Mouse (Mus musculus) lung, postnatal 25 days (tissue): Measurements from ENCODE around the gene Psmd7.
"Not testable (repeated sequence)": the region's sequence is repeated elsewhere in the genome, so short reads cannot be mapped to it uniquely, and the experiment has no call there.

Experiments
- DNase-seq: peaks from one replicate; pipeline ENCODE4 v3.0.0; 2022; ENCODE audit warnings: low spot score

Psmd7 gene

DNA sequence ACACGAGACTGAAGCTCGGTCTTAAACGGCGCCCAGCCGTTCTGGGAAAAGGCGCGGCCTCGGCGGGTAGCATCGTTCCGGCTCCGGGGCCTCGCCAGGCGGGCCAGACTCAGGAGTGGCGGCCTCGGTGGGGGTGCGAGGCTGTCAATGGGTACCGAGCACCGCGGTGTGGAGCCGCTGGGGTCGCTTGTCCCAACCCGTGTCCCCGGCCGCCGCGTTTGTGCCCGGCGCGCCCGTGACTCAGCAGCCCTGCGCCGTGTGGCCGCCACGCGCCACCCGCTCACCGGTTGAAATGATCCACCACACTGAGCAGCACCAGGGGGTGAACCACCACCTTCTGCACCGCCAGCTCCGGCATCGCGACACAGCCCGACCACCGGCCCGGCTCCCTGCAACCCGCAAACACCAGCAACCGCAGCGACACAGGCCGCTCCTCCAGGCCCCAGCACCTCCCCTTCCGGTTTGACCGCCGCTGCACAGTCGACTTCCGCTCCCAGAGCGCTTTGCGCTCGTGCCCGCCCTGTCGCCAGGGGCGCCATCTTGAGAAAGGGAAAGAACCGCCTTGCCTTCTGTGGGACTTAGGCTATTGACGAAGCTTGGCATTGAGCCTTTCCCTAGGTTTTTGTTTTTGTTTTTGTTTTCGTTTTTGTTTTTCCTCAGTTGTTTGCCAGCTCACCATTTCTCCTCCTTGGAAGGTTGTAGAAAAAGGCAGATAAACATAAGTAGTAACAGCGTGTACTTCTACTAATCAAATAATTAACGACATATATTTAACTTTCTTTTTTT lies at the start of gene Psmd7:
Gene Psmd7 (minus strand): TSS at position 470 of the 786 bp plus-strand sequence.
- DNase-seq: peak; percentile 95

DNA sequence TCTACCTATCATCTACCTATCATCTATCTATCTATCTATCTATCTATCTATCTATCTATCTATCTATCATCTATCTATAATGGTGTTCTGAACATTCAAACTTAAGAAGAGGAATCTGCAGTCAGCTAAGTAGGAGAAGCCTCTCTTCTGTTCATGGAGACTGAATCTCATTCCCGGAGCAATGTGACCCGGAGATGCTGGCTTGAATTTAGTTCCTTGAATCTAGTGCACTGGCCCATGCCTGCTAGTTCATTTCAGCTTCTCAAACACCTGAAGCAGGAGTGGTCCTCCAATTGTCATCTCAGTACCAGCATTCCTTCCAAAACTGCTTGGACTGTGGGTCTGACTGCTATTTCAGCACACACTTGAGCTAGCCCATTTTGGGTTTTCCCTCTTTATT lies 45.5 kb upstream of the Psmd7 start:
- no peak for DNase-seq

DNA sequence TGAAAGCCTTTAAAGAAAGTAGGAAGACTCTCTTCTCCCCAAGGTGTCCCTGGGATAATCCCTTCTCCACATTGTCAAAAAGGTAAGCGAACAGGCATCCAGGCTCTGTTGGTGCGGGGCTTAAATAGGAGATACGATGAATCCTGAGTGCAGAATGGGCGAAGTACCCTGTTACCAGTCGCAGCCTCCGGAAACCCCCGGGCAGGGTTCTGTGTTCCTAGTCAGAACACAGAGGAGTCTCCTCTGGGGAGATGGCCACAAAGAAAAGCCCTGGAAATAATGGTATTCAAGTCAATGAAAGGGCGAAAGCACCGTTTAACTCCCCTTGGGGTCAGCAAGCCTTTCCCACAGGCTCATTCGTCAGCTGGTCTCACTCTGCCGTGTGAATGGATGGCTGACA lies 41.4 kb upstream of the Psmd7 start:
- DNase-seq: no peak

DNA sequence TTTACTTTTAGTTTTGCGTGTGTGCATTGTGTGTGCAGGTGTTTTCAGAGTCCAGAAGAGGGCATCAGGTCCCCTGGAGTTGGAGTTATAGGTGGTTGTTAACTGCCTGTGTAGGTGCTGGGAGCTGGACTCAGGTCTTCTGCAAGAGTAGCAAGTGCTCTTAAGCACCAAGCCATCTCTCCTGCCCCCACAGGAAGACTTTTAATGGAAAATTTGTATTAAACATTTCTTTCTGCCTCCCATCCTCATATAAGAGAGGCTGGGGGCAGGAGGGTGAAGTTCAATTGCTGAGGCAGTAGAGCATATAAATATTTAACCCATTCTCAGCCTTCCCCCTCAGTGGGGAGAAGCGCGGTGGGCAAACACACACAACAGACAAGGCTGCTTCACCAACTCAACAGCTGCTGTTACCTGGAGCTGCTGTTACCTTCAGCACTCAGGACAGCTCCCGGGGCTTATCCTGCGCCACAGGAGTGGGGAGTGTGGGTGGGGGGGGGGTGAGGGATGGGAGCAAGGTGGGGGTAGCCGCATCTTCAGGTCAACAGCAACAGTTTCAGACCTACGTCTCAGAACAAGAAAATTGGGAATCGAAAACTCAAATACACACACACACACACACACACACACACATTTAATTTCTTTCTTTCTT lies 40.4 kb upstream of the Psmd7 start:
- no peak for DNase-seq

DNA sequence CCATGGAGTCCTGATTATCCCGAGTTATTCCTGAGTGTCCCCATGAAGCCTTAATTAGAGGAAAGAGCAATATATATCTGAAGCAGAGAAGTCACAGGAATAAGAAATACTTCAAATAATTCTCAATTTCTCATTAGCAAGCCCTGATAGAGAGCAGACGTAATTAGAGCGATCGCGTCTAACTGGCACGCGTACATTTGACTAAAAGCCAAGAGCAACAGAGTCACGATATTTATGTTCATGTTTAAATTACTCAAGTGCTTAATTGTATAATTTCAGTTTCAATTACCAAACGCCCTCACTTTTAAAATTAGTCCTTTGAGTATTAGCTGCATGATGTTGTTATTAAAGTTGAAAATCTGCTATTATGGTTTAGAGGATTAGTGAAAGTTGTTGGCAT lies 39.6 kb upstream of the Psmd7 start:
- DNase-seq: no peak

DNA sequence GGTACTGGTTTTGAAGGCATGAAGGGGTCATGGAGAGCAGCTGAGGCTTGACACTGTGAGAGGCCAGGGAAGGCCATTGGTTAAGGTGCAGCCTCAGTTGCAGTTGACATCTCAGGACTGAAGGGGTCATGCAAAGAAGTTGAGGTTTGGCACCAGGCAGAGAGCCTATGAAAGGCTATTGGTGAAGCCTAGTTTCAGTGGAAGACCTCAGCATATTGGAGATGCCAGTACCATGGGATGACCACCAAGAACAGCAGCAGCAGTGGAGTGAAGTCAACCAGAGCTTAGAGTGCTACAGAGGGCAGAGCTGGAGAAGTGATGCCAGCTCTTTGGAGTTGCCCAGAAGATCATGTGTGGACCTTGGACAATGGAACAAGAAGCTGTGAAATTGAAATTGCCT lies 36.0 kb upstream of the Psmd7 start:
- DNase-seq: not testable (repeated sequence)

DNA sequence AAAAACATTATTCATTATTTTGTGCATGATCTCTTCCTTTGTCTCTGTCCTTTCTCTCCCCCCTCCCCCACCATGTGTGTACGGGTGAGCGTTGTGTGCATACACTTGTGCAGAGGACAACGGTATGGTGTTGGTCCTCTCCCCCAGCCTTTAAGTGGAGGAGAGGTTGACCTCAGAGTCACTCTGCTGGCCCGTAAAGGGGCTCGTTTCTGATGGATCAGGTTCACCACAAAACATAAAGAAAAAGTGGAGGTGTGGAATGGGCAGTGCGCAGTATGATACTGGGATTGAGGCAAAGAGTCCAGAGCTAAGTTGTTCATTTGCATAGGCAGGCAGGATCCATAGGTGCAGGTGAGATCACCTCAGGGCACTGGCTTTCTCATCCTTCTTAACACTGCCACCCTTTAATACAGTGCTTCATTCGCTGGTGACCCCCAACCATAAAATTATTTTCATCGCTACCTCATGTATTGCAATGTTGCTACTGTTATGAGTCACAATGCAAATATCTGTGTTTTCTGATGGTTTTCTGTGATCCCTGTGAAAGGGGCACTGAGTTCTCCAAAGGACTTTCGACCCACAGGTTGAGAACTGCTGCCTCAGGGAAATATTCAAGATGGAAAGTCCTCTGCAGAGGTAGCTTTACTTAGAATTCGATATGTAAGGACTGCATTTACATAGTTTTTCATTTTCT lies 33.8 kb upstream of the Psmd7 start:
- DNase-seq: no peak

DNA sequence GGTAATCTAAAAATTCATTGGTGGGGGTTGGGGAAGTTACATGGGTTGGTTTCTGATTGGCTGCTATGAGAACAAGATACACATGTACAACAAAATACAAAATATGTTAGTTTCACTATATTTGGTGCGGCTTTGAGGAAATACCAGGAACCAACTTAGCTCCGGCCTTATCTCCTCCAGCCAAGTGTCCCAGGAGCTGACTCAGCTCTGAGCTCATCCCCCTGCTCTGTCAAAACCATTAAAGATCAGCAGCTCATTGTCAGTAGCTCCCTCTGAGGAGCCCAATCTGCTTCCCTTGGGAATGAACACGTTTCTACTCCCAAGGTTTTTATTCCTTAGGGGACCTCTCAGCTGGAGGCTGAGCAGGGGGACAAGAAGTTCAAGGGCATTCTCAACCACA lies 32.9 kb upstream of the Psmd7 start:
- DNase-seq: no peak

DNA sequence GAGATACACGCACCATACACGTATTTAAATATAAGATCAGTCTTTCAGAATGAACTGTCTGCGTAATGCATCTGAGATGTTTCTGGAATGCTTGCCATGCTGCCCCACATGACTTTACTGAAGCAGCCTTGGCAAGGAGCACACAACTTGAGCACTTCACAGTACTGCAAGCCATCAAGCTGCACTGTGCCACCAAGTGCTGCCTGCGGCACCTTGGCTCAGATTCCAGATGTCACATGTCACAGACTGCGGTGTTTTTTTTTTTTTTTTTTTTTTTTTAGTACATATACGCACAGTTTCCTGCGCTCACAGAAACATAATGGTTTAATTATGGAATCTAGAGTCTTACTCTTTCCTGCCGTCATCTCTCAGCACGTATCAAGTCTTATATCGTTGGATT lies 30.2 kb upstream of the Psmd7 start:
- no peak for DNase-seq

DNA sequence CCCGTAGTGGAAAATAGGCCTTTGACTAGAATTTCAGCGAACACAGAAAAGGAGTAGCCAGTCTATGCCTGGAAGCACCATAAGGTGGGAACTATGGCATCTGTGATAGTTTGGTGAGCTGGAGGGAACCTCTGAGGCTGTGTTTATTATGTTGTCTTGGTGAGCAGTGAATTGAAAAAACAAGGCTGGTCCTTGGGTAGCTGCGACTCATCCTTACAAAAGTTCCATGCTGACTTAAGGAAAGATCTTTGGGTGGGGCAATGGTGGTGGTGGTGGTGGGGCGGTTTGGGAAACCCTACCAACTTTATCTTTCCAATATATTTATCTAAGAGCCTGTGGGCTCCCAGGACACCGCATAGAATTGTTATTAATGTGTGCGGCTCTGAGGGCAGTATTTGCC lies 25.1 kb upstream of the Psmd7 start:
- no peak for DNase-seq

DNA sequence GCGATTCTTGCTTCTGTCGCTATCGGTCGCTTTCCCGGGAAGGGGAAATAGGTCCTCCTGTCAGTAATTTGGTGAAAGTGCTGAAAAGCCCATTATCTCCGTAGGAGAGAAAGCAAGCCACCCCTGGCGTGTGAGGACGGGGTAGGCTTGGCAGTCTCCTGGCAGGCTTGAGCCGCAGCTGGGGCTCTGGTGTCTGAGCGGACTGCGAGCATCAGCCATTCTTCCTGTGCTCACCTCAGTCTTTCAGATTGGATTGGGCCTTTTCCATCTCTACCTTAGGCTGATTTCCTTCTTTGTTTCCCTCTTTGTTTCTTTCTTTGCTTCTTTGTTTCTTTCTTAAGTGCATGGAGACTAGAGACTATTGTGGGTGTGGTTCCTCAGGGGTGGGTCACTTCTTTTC lies 22.6 kb upstream of the Psmd7 start:
- DNase-seq: no peak

DNA sequence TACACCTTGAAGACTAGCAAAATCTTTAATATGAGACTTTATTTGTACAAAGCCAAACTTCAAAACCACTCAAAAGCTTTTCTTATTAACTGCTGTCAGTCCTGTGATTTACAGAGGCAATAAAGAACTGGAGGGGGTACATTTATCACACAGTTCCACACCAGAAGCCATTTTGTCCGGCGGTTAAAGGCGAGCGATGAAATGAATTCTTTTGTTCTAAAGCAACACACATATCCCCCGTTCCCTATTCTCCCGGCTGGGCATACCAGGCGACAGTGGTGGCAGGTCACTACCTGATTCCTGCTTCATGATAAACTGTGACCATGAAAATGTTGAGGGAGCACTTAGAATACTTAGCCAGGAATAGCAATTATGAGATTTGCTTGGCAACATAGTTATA lies 20.5 kb upstream of the Psmd7 start:
- no peak for DNase-seq

DNA sequence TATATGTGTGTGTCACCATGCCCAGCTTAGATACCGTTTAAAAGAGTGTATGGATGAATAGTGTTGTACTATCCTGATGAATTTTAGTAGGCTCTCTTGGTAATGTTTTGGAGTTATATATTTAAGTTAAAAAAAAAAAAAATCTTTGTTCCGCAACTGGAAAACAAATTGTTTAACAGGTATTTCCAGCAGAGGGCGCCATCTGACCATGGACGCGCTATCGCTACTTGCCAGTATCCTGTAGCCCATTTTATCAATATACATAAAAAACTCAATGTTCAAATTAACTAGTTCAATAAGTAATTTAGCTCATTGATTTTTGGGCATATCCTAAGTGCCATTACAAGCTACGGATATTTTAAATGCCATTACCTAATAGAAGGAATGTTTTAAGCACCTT lies 14.8 kb upstream of the Psmd7 start:
- peak; percentile 55 for DNase-seq

DNA sequence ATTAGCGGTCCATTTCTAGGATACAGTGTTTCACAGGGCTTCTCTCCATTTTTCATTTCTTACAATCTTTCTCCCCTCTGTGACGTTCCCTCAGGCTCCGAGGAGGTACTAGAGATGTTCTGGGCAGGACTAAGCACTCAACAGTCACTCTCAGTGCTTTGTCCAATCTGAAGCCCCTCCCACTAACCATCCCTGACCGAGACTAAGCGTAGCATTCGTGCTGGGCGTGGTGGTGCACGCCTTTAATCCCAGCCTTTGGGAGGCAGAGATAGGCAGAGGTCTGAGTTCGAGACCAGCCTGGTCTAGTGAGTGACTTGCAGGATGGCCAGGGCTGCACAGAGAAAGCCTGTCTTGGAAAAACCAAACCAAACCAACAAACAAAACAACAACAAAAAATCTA lies 11.4 kb upstream of the Psmd7 start:
- no peak for DNase-seq

DNA sequence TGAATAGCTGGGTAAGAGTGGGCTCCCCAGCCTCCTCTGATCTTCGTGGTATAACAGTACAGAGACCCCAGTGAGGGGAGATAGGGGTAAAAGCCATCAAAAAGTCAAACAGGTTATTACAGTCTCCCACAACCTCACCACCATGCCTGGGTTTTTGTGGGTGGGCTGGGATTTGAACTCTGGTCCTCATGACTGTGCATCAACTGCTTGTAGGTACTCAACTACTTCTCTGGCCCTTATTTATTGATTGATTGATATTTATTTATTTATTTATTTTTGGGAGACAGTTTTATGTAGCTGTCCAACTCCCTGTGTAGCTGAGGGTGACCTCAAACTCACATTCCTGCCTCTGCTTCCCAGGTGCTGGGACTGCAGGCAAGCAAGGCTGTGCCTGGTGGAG lies 9.5 kb upstream of the Psmd7 start:
- DNase-seq: no peak

DNA sequence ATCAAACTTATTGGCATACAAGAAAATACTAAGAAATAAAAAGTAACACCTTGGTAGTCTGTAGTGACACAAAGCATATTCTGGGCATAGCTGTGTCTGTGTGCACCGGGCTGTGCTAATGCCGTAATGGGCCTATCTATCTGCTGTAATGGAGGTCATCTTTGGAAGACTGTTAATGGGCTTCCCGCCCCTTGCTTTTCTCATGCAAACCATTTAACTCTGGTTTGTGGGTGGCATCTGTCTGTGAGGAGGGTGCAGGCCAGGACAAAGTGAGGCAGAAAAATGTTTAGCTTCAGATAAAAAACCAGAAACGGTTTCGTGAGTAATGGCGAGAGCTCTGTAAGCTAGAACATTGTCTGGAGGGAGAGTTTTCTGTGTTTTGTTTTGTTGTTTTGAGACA lies 6.6 kb upstream of the Psmd7 start:
- DNase-seq: no peak

DNA sequence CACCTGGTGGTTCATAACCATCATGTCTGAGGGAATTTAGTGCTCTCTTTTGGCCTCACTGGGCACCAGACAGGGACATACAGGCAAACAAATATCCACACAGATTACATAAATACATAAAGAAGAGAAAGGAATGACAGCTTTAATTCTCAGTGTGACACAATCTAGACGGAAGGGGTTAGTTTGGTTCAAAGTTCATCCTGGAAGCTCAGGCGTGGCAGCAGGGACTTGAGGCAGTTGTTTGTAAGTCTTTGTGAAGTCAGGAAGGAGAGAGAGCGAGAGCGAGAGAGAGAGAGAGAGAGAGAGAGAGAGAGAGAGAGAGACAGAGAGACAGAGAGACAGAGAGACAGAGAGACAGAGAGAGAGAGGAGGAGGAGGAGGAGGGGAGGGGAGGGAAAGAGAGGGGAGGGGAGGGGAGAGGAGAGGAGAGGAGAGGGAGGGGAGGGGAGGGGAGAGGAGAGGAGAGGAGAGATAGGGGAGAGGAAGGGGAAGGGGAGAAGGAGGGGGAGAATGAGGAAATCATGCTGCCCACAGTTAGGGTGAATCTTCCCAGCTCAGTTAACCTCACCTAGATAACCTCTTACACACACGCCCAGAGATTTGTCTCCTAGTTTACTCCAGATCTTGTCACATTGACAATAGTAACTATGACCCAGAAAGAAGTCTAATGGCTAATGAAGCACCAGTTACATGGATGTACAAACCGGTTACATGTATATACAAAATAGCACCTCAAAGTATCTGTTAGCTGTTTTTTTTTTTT lies 5.9 kb upstream of the Psmd7 start:
- DNase-seq: no peak

DNA sequence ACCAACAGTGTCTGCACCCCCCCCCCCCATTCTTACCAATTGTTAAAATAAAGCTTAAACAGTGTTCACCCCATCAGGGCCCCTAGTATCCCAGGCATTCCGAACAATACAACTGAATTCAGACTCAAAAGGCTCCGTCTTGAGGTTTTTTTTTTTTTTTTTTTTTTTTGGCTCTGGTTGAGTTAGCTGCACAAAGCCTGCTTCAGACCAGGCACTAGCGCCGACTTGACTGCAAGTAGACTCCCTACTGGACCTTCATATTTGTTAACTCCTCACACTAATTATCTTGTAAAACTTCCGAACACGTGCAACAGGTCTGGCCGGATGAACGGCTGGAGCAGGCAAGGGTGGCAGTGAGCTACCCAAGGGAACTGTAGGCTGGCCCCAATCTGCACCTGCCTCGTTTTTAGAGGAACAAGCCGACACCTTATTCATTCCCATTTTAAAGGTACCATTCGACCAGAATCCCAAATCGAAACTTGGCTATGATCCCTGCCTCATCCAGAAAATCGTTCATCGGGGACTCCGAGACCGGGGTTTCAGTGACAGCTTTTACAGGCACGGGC lies 752 bp downstream of the Psmd7 start:
- no peak for DNase-seq

DNA sequence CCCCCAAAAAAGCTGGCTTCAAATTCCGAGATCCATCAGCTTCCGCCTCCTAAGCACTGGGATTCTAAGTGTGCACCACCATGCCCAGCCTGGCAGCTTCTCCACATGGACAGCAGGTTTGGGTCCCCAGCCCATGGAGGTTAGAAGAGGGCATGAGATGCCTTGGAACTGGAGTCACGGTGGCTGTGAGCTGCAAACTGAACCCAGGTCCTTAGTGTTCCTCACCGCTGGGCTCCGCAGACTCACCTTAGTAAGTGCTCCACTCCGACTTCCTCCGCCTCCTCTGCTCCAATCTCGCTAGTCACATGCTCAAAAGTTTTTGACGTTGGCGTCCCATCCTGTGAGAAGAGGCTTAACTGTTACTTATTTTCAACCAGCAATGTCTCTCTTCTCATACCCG lies 6.1 kb downstream of the Psmd7 start:
- DNase-seq: no peak

DNA sequence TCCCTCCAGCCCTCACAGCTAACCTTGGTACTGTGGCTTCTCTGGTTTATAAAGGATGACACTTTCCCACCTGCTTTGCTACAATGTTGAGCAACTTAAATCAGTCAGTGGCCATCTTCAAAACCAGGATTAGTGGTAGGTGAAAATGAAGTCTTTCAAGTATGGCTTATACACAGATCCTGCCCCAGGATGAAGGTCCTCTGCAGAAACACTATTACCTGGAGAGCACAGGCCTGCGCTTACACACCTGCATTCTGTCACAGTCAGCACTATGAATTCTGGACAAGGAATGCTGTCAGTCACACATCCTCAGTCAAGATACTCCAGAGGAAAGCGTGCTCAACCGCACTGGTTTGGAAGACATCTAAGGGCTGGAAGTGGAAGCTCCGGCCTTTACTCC lies 6.7 kb downstream of the Psmd7 start:
- DNase-seq: no peak

DNA sequence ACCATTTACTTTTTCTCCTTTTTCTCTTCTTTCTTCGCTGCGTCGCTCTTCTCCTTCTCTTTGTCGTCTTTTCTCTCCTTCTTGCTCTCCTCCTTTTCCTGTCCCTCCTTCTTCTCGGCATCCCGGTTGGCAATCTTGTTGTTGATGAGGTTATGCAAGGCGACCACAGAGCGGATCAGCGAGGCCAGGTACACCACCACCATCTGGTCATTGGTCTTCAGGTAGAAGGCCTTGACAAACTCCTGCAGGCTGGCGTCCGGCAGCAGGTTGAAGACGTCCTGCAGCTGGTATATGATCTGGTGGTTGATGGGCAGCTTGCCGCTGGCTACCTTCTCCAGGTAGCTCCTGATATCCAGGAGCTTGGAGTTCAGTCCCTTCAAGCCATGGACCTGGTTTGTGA lies 7.4 kb downstream of the Psmd7 start:
- no peak for DNase-seq

DNA sequence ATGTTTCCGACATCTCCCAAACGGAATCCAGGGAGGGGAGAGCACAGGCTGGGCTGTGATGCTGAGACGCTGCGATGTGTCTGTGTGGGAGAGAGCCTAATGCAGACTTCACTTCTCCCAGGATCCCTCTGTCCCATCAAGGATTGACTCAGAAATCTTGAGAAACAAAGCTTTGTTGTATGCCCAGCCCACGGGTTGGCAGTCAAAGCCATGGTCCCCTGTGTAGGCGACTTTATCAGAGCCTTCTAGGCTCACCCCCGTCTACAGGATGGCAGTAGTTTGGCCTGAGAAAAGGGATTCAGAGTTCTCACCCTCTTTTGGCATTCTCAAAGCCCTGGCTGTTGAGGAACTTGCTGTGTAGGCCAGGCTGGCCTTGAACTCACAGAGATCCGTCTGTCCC lies 9.7 kb downstream of the Psmd7 start:
- no peak for DNase-seq
